Mouse (Mus musculus) hindbrain, embryonic 16.5 days (tissue): ENCODE data around the gene Spast. TPM values are rescaled to one million over a fixed set of nuclear protein-coding genes. Genes with fewer than 3 reads are reported as not detected.

Experiments used
- ATAC-seq: fragments of 200-750 bp; cut with Nextera tagmentation; 2 replicates; pipeline ENCODE4 v1.8.0; 2017; ENCODE audit warnings: moderate TSS enrichment, moderate library complexity
- H3K27ac ChIP-seq: fragments of 300-500 bp; sonication (generic); 2 replicates; pipeline ENCODE4 v1.5.1; 2014; ENCODE audit warnings: low read depth, mild to moderate bottlenecking, control low read depth, low read length, moderate library complexity
- H3K27me3 ChIP-seq: fragments of 300-500 bp; sonication (generic); replicated peaks from 2 replicates; pipeline ENCODE4 v1.6.1; 2014; ENCODE audit warnings: low read length; ENCODE audit not compliant: control insufficient read depth, insufficient read depth
- H3K36me3 ChIP-seq: fragments of 300-500 bp; sonication (generic); 2 replicates; pipeline ENCODE4 v1.6.1; 2014; ENCODE audit warnings: mild to moderate bottlenecking, low read length, moderate library complexity, mixed read lengths; ENCODE audit not compliant: control insufficient read depth, insufficient read depth
- H3K4me1 ChIP-seq: fragments of 300-500 bp; sonication (generic); 2 replicates; pipeline ENCODE4 v1.6.1; 2014; ENCODE audit warnings: low read depth, low read length; ENCODE audit not compliant: control insufficient read depth, insufficient read depth
- H3K4me2 ChIP-seq: fragments of 300-500 bp; sonication (generic); 2 replicates; pipeline ENCODE4 v1.6.1; 2014; ENCODE audit warnings: mild to moderate bottlenecking, low read length, control low read depth, moderate library complexity
- H3K4me3 ChIP-seq: fragments of 300-500 bp; sonication (generic); 2 replicates; pipeline ENCODE4 v1.5.1; 2014; ENCODE audit warnings: mild to moderate bottlenecking, low read length, control low read depth, moderate library complexity
- H3K9ac ChIP-seq: fragments of 300-500 bp; sonication (generic); 2 replicates; pipeline ENCODE4 v1.6.1; 2014; ENCODE audit warnings: low read depth, mild to moderate bottlenecking, control low read depth, low read length, moderate library complexity
- H3K9me3 ChIP-seq: fragments of 300-500 bp; sonication (generic); 2 replicates; pipeline ENCODE4 v1.6.1; 2014; ENCODE audit warnings: mild to moderate bottlenecking, low read length, moderate library complexity; ENCODE audit not compliant: control insufficient read depth
- WGBS: fragments of 180-500 bp; shearing (Covaris S2); extraction: QIAGEN DNeasy Blood & Tissue Kit; methylation state at CpG from one replicate; pipeline ENCODE4 v1.1.7; 2014; 5-methylcytosine and 5-hydroxymethylcytosine counted together
- polyA plus RNA-seq: library from polyadenylated mRNA; unstranded; fragments of >200 nt; fragmentation: Nextera tagmentation; extraction: Ambion mirVana; gene quantifications from 2 replicates; pipeline ENCODE4 v1.2.1, GENCODE M21; 2015

Spast gene
- polyA plus RNA-seq, 1 experiment from 2014 or later, result 17.3 TPM

DNA sequence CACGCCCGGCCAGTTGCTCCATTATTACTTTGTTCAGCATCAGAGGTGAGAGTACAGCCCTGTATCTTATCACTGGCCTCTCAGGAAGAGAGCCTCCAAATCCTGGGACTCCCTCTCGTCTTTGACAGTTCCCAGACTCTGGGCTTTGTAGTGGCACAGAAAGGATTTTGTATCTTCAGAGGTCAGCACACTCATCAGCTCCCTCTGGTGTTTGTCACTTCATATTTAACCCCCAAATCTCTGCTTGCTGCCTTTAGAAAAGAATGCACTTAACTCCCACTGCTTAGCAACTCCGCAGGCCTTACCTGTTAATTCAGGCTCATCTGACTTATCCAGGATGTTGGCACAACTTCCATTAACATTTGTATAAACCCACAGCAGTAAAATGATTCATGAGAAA lies 70.9 kb downstream of the Spast start:
- Histone ChIP-seq H3K4me3 (no peak overlapping the region), H3K36me3 (peaks cover 30% of the 10 kb centered on the region), H3K27me3 (no peaks in the 10 kb centered on the region), H3K27ac (no peak overlapping the region), H3K4me1 (no peaks in the 10 kb centered on the region), H3K9ac (no peak overlapping the region), H3K4me2 (no peak overlapping the region), H3K9me3 (no peaks in the 10 kb centered on the region)
- 68% methylated on average over 4 of the region's 4 CpGs for WGBS
- ATAC-seq, result no peak

DNA sequence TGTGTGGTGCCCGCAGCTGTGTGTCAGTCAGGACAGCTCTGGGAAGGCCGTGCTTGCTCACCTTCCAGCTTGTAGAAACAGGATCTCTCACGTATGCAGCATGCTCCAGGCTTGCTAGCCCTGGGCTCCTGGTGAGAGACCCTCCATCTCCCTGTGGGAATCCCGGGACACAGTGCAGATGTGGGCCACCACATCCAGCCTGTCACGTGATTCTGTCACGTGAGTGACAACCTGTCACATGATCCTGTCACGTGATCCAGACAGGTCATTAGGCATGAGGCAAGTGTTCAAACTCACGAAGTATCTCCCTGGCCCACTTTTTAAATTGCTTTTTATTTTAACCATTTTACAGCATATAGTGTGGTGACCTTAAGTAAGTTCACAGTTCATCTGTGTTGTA lies 74.5 kb downstream of the Spast start:
- Histone ChIP-seq H3K36me3 (peaks cover 20% of the 10 kb centered on the region), H3K4me2 (no peak overlapping the region), H3K4me1 (no peaks in the 10 kb centered on the region), H3K27me3 (no peaks in the 10 kb centered on the region), H3K9ac (no peak overlapping the region), H3K9me3 (no peaks in the 10 kb centered on the region), H3K4me3 (no peak overlapping the region), H3K27ac (no peak overlapping the region)
- WGBS, result 88% methylated on average over 8 of the region's 8 CpGs
- no peak for ATAC-seq

DNA sequence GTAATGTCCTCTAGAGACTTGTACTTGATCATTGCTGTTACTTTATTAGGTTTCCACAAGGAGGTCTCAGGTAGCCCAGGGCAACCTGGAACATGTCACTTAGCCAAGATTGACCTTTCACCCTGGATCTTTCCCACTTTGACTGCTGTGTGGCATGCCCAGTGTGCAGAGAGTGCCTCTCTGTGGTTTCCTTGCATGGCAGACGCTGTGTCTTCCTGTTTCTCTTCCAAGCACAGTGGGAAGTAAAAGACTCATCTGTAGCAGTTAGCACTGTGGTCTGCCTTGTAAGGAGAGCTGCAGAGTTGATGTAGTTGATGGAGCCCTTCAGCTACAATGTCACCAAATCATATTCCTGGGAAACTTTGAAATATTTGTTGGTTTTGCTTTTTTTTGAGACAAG lies 75.9 kb downstream of the Spast start:
- Histone ChIP-seq H3K36me3 (peaks cover 21% of the 10 kb centered on the region), H3K4me1 (no peaks in the 10 kb centered on the region), H3K9ac (no peak overlapping the region), H3K4me2 (no peak overlapping the region), H3K27ac (no peak overlapping the region), H3K27me3 (no peaks in the 10 kb centered on the region), H3K9me3 (no peaks in the 10 kb centered on the region), H3K4me3 (no peak overlapping the region)
- WGBS, result 83% methylated on average over 1 of the region's 1 CpGs
- no peak for ATAC-seq

DNA sequence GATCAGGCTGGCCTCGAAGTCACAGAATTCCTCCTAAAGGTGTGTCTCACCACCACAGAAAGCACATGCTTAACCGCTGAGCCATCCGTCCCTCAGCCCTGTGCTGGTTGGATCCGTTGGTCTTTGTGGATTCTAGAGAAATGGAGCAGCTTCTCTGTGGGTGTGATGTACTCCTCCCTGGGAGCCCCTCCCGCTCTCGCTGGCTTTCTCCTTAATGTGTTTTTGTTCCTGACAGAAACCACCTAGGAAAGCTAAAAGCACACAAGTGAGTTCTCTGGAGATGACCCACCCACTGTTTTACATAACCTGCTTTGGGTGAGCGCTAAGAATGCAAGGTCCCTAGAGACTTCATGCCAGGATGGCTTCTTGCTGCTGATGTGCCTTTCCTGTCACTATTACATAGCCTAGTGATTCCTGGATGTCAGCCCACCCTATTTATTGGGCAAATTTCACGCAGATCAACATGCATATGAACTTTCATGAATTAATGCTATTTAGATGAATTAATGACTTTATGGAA lies 78.1 kb downstream of the Spast start:
- no peak overlapping the region for H3K27ac ChIP-seq
- H3K9ac ChIP-seq, result no peak overlapping the region
- no peak overlapping the region for H3K4me2 ChIP-seq
- ATAC-seq, result no peak
- no peaks in the 10 kb centered on the region for H3K27me3 ChIP-seq
- H3K4me1 ChIP-seq, result no peaks in the 10 kb centered on the region
- H3K9me3 ChIP-seq, result no peaks in the 10 kb centered on the region
- H3K36me3 ChIP-seq, result peaks cover 20% of the 10 kb centered on the region
- no peak overlapping the region for H3K4me3 ChIP-seq
- WGBS, result 91% methylated on average over 8 of the region's 8 CpGs

DNA sequence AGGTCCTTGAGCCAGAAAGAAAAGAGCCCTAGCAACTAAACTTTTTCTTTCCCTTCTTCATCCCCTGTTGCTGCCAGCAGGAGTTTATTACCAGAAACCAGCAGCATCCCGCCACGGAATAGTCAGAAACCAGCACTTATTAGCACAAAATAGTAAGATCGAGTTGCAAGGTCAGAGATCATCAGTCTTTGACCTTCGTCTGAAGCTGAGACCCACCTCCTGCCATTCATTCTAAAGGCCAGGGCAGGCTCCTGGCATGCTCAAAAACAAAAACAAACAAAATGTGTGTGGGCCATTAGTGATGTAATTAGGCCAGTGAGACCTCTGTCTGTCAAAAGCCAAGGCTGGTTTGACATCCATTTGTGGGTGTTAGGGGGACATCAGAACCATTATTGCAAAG lies 79.4 kb downstream of the Spast start:
- Histone ChIP-seq H3K4me1 (no peaks in the 10 kb centered on the region), H3K4me2 (no peak overlapping the region), H3K27ac (no peak overlapping the region), H3K9me3 (no peaks in the 10 kb centered on the region), H3K9ac (no peak overlapping the region), H3K36me3 (peaks cover 16% of the 10 kb centered on the region), H3K4me3 (no peak overlapping the region), H3K27me3 (no peaks in the 10 kb centered on the region)
- WGBS, result 41% methylated on average over 4 of the region's 4 CpGs
- ATAC-seq, result no peak

DNA sequence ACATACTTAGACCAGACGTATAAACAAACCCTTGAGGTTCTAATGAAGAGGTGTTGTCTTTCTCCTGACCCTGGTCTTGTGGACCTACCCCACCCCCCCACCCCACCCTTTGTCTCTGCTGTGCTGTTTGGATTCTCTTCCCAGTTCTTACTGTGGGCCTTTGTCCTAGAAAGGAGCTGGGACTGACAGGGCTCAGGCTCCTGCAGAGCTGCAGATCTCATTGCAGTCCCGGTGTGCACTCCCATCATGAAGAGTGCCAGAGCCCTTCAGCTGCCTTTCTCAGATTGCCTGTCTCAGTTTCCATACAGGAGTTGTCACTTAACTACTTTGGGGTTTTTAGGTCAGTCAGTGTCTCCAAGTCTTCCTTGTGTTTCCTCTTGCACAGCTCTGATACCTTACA lies 81.9 kb downstream of the Spast start:
- 40% methylated on average over 2 of the region's 2 CpGs for WGBS
- Histone ChIP-seq H3K9ac (no peak overlapping the region), H3K27ac (no peak overlapping the region), H3K27me3 (no peaks in the 10 kb centered on the region), H3K4me3 (no peak overlapping the region), H3K36me3 (peaks cover 9% of the 10 kb centered on the region), H3K9me3 (no peaks in the 10 kb centered on the region), H3K4me1 (peaks cover 4% of the 10 kb centered on the region; the same call in 1 of the 2 replicates), H3K4me2 (no peak overlapping the region)
- ATAC-seq, result no peak

DNA sequence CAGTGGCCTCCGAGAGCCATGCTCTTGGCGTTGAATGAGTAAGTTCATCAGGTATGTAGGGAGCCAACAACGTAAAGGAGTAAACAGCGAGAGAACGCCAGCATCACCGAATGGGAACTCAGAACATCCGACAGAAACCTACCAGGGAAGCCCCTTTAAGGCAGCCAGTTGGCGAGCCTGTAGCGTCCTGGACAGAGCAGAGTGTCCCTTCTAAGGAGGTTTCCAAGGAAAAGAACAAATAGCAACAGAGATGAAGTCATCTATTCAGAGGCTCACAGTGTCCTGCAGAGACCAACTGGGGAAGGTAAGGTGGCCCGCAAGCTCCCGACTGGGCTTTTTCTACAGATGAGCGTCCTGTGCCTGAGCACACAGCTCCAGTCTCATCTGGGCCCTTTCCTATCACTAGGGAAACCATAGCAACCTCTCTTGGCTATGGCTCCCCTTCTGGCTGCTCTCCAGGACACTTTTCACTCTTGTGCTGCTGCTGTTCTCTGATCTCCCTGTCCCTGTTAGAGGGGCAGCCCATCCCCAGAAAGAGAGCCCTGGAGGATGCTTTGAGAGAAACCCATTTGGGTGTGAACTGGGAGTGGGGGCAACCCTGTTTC lies 85.7 kb downstream of the Spast start:
- peaks cover 5% of the 10 kb centered on the region; the same call in 1 of the 2 replicates for H3K36me3 ChIP-seq
- no peaks in the 10 kb centered on the region for H3K27me3 ChIP-seq
- H3K4me1 ChIP-seq, result peaks cover 4% of the 10 kb centered on the region; the same call in 1 of the 2 replicates
- H3K4me3 ChIP-seq, result no peak overlapping the region
- no peak overlapping the region for H3K9ac ChIP-seq
- WGBS, result 47% methylated on average over 12 of the region's 12 CpGs
- H3K4me2 ChIP-seq, result no peak overlapping the region
- ATAC-seq, result peak; percentile 96
- no peak overlapping the region for H3K27ac ChIP-seq
- H3K9me3 ChIP-seq, result no peaks in the 10 kb centered on the region

DNA sequence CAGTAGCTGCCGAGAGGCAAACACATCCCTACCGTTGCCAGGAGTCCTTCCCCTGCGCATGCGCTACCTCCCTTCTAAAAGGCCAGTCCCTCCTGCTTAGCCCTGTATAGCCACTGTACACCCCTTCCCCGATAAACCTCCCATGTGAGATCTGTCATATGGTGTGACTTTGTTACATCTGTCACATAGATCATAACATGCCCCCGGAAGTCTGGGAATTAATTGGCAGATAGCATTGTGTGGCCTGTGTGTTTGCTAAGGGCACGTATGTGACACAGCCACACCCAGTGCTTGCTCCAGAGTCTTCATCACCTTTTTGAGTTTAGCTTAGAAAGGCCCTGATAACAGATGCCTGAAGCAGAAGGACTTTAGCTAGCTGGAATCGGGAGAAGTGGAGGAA lies 91.3 kb downstream of the Spast start:
- H3K27me3 ChIP-seq, result no peaks in the 10 kb centered on the region
- no peaks in the 10 kb centered on the region for H3K4me1 ChIP-seq
- H3K4me3 ChIP-seq, result no peak overlapping the region
- WGBS, result 91% methylated on average over 8 of the region's 8 CpGs
- no peak overlapping the region for H3K9ac ChIP-seq
- no peak overlapping the region for H3K4me2 ChIP-seq
- no peaks in the 10 kb centered on the region for H3K9me3 ChIP-seq
- no peak overlapping the region for H3K27ac ChIP-seq
- no peak for ATAC-seq
- H3K36me3 ChIP-seq, result no peaks in the 10 kb centered on the region

DNA sequence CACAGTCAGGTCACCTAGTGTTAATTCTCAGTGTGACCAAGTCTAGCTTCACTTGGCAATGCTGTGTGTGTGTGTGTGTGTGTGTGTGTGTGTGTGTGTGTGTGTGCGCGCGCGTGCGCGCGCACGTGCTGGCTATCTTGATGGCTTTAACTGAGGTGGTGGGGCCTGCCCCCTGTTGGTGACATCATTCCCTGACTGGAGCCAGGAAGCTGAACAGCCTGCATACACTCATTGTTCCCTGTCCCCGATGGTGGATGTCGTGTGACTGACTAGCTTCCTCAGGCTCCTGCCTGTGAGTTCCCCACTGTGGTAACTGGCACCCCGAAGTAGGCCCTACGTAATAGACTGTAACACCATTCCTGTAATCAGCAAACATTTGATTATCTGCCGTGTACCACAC lies 92.7 kb downstream of the Spast start:
- Histone ChIP-seq H3K27me3 (no peaks in the 10 kb centered on the region), H3K4me2 (no peak overlapping the region), H3K4me3 (no peak overlapping the region), H3K9ac (no peak overlapping the region), H3K36me3 (no peaks in the 10 kb centered on the region), H3K9me3 (no peaks in the 10 kb centered on the region), H3K27ac (no peak overlapping the region), H3K4me1 (no peaks in the 10 kb centered on the region)
- 58% methylated on average over 5 of the region's 13 CpGs for WGBS
- no peak for ATAC-seq
